Mouse (Mus musculus) MEL (cell line): ENCODE measurements around the gene Cdh13. TPM values are rescaled to one million over a fixed set of nuclear protein-coding genes. Genes with fewer than 3 reads are reported as not detected.

Experiments used
- DNase-seq: peaks from one replicate; pipeline ENCODE4 v3.0.0; 2011; ENCODE audit warnings: low read depth, low spot score
- H3K27ac ChIP-seq: 2 replicates; pipeline ENCODE4 v1.5.1; 2012; ENCODE audit warnings: low read depth, mild to moderate bottlenecking, control low read depth, low read length, moderate library complexity; ENCODE audit not compliant: control insufficient read depth
- H3K27me3 ChIP-seq, 2 experiments: fragments of 150-350 bp in 1 of 2; sonication (generic) in 1 of 2; 2 replicates each; pipeline ENCODE4 v1.6.1; 2012; ENCODE audit warnings: low read length in 2 of 2, mild to moderate bottlenecking in 2 of 2, improper control_type of control experiment in 1 of 2, moderate library complexity in 1 of 2; ENCODE audit not compliant: insufficient read depth in 2 of 2, control insufficient read depth in 1 of 2
- H3K36me3 ChIP-seq, 2 experiments: 2 replicates each; pipeline ENCODE4 v1.6.1; 2012 to 2014; ENCODE audit warnings: low read length in 2 of 2, improper control_type of control experiment in 1 of 2, inconsistent platforms in 1 of 2, mild to moderate bottlenecking in 1 of 2; ENCODE audit not compliant: insufficient read depth in 2 of 2, control insufficient read depth in 1 of 2
- H3K4me1 ChIP-seq, 2 experiments: fragments of 150-350 bp in 1 of 2; sonication (generic) in 1 of 2; 2 replicates each; pipeline ENCODE4 v1.6.1; 2012; ENCODE audit warnings: low read length in 2 of 2, improper control_type of control experiment in 1 of 2, mild to moderate bottlenecking in 1 of 2; ENCODE audit not compliant: insufficient read depth in 2 of 2, control insufficient read depth in 1 of 2
- H3K4me3 ChIP-seq, 2 experiments: fragments of 150-350 bp in 1 of 2; sonication (generic) in 1 of 2; 2 replicates each; pipeline ENCODE4 v1.5.1; 2012; ENCODE audit warnings: low read depth in 2 of 2, low read length in 2 of 2, mild to moderate bottlenecking in 2 of 2, moderate library complexity in 2 of 2, control low read depth in 1 of 2, improper control_type of control experiment in 1 of 2; ENCODE audit not compliant: control insufficient read depth in 1 of 2, insufficient read depth in 1 of 2
- H3K79me2 ChIP-seq: 2 replicates; pipeline ENCODE4 v1.6.1; 2012; ENCODE audit warnings: mild to moderate bottlenecking, low read length, moderate library complexity; ENCODE audit not compliant: control insufficient read depth, poor library complexity, insufficient read depth
- H3K9ac ChIP-seq: 2 replicates; pipeline ENCODE4 v1.6.1; 2012; ENCODE audit warnings: low read depth, mild to moderate bottlenecking, control low read depth, low read length, moderate library complexity; ENCODE audit not compliant: control insufficient read depth, poor library complexity, severe bottlenecking
- H3K9me3 ChIP-seq: fragments of 150-350 bp; sonication (generic); replicated peaks from 2 replicates; pipeline ENCODE4 v1.6.1; 2012; ENCODE audit warnings: mild to moderate bottlenecking, low read length, improper control_type of control experiment, moderate library complexity; ENCODE audit not compliant: insufficient read depth
- CTCF ChIP-seq, 3 experiments: IDR thresholded peaks in 2 of 3; conservative IDR thresholded peaks in 1 of 3; 2 replicates each; pipeline ENCODE4 v1.5.1; 2011 to 2012; ENCODE audit warnings: low read length in 3 of 3, low read depth in 2 of 3, mild to moderate bottlenecking in 2 of 3, improper control_type of control experiment in 1 of 3, inconsistent platforms in 1 of 3, mixed read lengths in 1 of 3, moderate library complexity in 1 of 3; ENCODE audit not compliant: control insufficient read depth in 1 of 3, insufficient read depth in 1 of 3, poor library complexity in 1 of 3, severe bottlenecking in 1 of 3
- ELF1 ChIP-seq: IDR thresholded peaks from 2 replicates; pipeline ENCODE4 v1.6.1; 2014; ENCODE audit warnings: low read depth, mild to moderate bottlenecking, inconsistent platforms, low read length, improper control_type of control experiment, moderate library complexity
- EP300 ChIP-seq, 2 experiments: IDR thresholded peaks; 2 replicates each; pipeline ENCODE4 v1.6.1; 2011; ENCODE audit warnings: improper control_type of control experiment in 2 of 2, low read length in 2 of 2, low read depth in 1 of 2, mild to moderate bottlenecking in 1 of 2
- ETS1 ChIP-seq: IDR thresholded peaks from 2 replicates; pipeline ENCODE4 v1.6.1; 2012; ENCODE audit warnings: low read depth, mild to moderate bottlenecking, inconsistent platforms, low read length, improper control_type of control experiment, moderate library complexity
- GATA1 ChIP-seq: IDR thresholded peaks from 2 replicates; pipeline ENCODE4 v1.6.1; 2011; ENCODE audit warnings: low read depth, low read length, improper control_type of control experiment
- JUND ChIP-seq: IDR thresholded peaks from 2 replicates; pipeline ENCODE4 v1.6.1; 2011; ENCODE audit warnings: low read depth, mild to moderate bottlenecking, improper control_type of control experiment, low read length
- KAT2A ChIP-seq: conservative IDR thresholded peaks from 2 replicates; pipeline ENCODE4 v1.6.1; 2012; ENCODE audit warnings: low read depth, low read length, improper control_type of control experiment, inconsistent platforms
- MAFK ChIP-seq: IDR thresholded peaks from 2 replicates; pipeline ENCODE4 v1.6.1; 2011; ENCODE audit warnings: low read depth, mild to moderate bottlenecking, low read length, improper control_type of control experiment, borderline replicate concordance
- MXI1 ChIP-seq: IDR thresholded peaks from 2 replicates; pipeline ENCODE4 v1.6.1; 2011; ENCODE audit warnings: mild to moderate bottlenecking, low read depth, low read length, improper control_type of control experiment
- MYB ChIP-seq: IDR thresholded peaks from 2 replicates; pipeline ENCODE4 v1.6.1; 2011; ENCODE audit warnings: mild to moderate bottlenecking, low read depth, low read length, improper control_type of control experiment
- MYC ChIP-seq: IDR thresholded peaks from 2 replicates; pipeline ENCODE4 v1.6.1; 2011; ENCODE audit warnings: low read depth, mild to moderate bottlenecking, low read length, improper control_type of control experiment, moderate library complexity
- NRF1 ChIP-seq: IDR thresholded peaks from 2 replicates; pipeline ENCODE4 v1.6.1; 2014; ENCODE audit warnings: low read depth, mild to moderate bottlenecking, inconsistent platforms, low read length, improper control_type of control experiment, moderate library complexity; ENCODE audit not compliant: poor library complexity, insufficient read depth, severe bottlenecking
- POLR2AphosphoS2 ChIP-seq: IDR thresholded peaks from 2 replicates; pipeline ENCODE4 v1.6.1; 2011; ENCODE audit warnings: low read length, improper control_type of control experiment
- POLR2AphosphoS5 ChIP-seq: IDR thresholded peaks from 2 replicates; pipeline ENCODE4 v1.6.1; 2012; ENCODE audit warnings: low read depth, borderline replicate concordance, mild to moderate bottlenecking, inconsistent platforms, low read length, moderate library complexity, mixed read lengths
- RAD21 ChIP-seq: IDR thresholded peaks from 2 replicates; pipeline ENCODE4 v1.6.1; 2011; ENCODE audit warnings: mild to moderate bottlenecking, low read depth, low read length, improper control_type of control experiment
- RCOR1 ChIP-seq: IDR thresholded peaks from 2 replicates; pipeline ENCODE4 v1.6.1; 2012; ENCODE audit warnings: low read depth, mild to moderate bottlenecking, inconsistent platforms, low read length, improper control_type of control experiment
- SIN3A ChIP-seq: IDR thresholded peaks from 2 replicates; pipeline ENCODE4 v1.6.1; 2012; ENCODE audit warnings: low read length, improper control_type of control experiment, inconsistent platforms
- TAL1 ChIP-seq: IDR thresholded peaks from 2 replicates; pipeline ENCODE4 v1.6.1; 2012; ENCODE audit warnings: mild to moderate bottlenecking, inconsistent platforms, low read length, moderate library complexity, mixed read lengths
- TCF12 ChIP-seq: IDR thresholded peaks from 2 replicates; pipeline ENCODE4 v1.6.1; 2014; ENCODE audit warnings: low read depth, mild to moderate bottlenecking, inconsistent platforms, low read length, improper control_type of control experiment, moderate library complexity
- UBTF ChIP-seq: IDR thresholded peaks from 2 replicates; pipeline ENCODE4 v1.6.1; 2012; ENCODE audit warnings: low read depth, mild to moderate bottlenecking, inconsistent platforms, low read length, improper control_type of control experiment, moderate library complexity, borderline replicate concordance; ENCODE audit not compliant: insufficient read depth
- USF1 ChIP-seq: IDR thresholded peaks from 2 replicates; pipeline ENCODE4 v1.6.1; 2014; ENCODE audit warnings: low read depth, mild to moderate bottlenecking, inconsistent platforms, low read length, improper control_type of control experiment, moderate library complexity
- USF2 ChIP-seq, 2 experiments: IDR thresholded peaks; 2 replicates each; pipeline ENCODE4 v1.6.1; 2011 to 2012; ENCODE audit warnings: improper control_type of control experiment in 2 of 2, low read length in 2 of 2, borderline replicate concordance in 1 of 2, inconsistent platforms in 1 of 2, low read depth in 1 of 2, mild to moderate bottlenecking in 1 of 2; ENCODE audit not compliant: insufficient read depth in 1 of 2
- ZKSCAN1 ChIP-seq: IDR thresholded peaks from 2 replicates; pipeline ENCODE4 v1.6.1; 2012; ENCODE audit warnings: low read depth, mild to moderate bottlenecking, inconsistent platforms, low read length, improper control_type of control experiment, moderate library complexity
- ZMIZ1 ChIP-seq: IDR thresholded peaks from 2 replicates; pipeline ENCODE4 v1.6.1; 2012; ENCODE audit warnings: low read depth, mild to moderate bottlenecking, inconsistent platforms, low read length, improper control_type of control experiment, moderate library complexity
- ZNF384 ChIP-seq: IDR thresholded peaks from 2 replicates; pipeline ENCODE4 v1.6.1; 2012; ENCODE audit warnings: low read depth, mild to moderate bottlenecking, inconsistent platforms, low read length, improper control_type of control experiment
- polyA plus RNA-seq, 2 experiments: library from polyadenylated mRNA; stranded (reverse) in 1 of 2; unstranded in 1 of 2; fragments of >175 nt in 1 of 2; fragments of >200 nt in 1 of 2; gene quantifications; 2 replicates each; pipeline versions ENCODE4 v1.2.1 to v1.2.4; 2012; ENCODE audit warnings: low replicate concordance in 2 of 2, low read depth in 1 of 2; ENCODE audit not compliant: insufficient read length in 2 of 2, insufficient read depth in 1 of 2, missing spikeins in 1 of 2
- total RNA-seq: library from RNA; depleted of rRNA; stranded (reverse); fragments of 300-350 nt; gene quantifications from 2 replicates; pipeline ENCODE4 v1.2.3, GENCODE M21; 2012; rRNA removed

Cdh13 gene
- total RNA-seq = not detected in 2 replicates
- polyA plus RNA-seq = not detected

- Histone ChIP-seq H3K79me2 (no peaks in the 10 kb centered on the region), H3K36me3 (no peaks in the 10 kb centered on the region), H3K4me3 (no peak within 1 kb of the TSS), H3K9me3 (no peaks in the 10 kb centered on the region), H3K27me3 (no peaks in the 10 kb centered on the region), H3K4me1 (no peaks in the 10 kb centered on the region), H3K9ac (no peak within 1 kb of the TSS), H3K27ac (no peak within 1 kb of the TSS)
- DNase-seq = no peak
- TF ChIP-seq MXI1 (no peak), MYB (no peak), RCOR1 (no peak), USF2 (IDR thresholded peaks at IDR 0.05; ENCODE audit: borderline replicate concordance in 1 of 2, insufficient read depth in 1 of 2, low read depth in 1 of 2, low read length in 2 of 2) (no peak), POLR2AphosphoS2 (no peak), TAL1 (no peak), RAD21 (no peak), ZMIZ1 (no peak), GATA1 (no peak), ZKSCAN1 (no peak)
Measured at GRCm38 (mm10) chr8:118283600-118284111, at the start of gene Cdh13. Gene Cdh13 (plus strand): TSS chr8:118283733.

GRCm38 (mm10) chr8:118235626-118236025 lies 47.9 kb upstream of the Cdh13 start:
- H3K4me1 ChIP-seq = no peaks in the 10 kb centered on the region
- H3K79me2 ChIP-seq = no peaks in the 10 kb centered on the region
- DNase-seq = no peak
- no peak for TF ChIP-seq MAFK
- TF ChIP-seq UBTF = no peak
- H3K27me3 ChIP-seq = no peaks in the 10 kb centered on the region
- H3K27ac ChIP-seq = no peak overlapping the region
- no peaks in the 10 kb centered on the region for H3K9me3 ChIP-seq
- no peak overlapping the region for H3K4me3 ChIP-seq
- no peaks in the 10 kb centered on the region for H3K36me3 ChIP-seq
- H3K9ac ChIP-seq = no peak overlapping the region

- Histone ChIP-seq H3K9me3 (no peaks in the 10 kb centered on the region), H3K4me1 (no peaks in the 10 kb centered on the region), H3K36me3 (no peaks in the 10 kb centered on the region), H3K9ac (no peak overlapping the region), H3K27me3 (no peaks in the 10 kb centered on the region), H3K79me2 (no peaks in the 10 kb centered on the region), H3K27ac (no peak overlapping the region), H3K4me3 (no peak overlapping the region)
- TF ChIP-seq ETS1 (no peak), RCOR1 (no peak), MYB (no peak), EP300 (IDR thresholded peaks at IDR 0.05; ENCODE audit: low read depth in 1 of 2, low read length in 2 of 2) (no peak), MYC (no peak), SIN3A (no peak), CTCF (IDR thresholded peaks at IDR 0.05 in 2 of 3, conservative IDR thresholded peaks at IDR 0.05 in 1 of 3; ENCODE audit: control insufficient read depth in 1 of 3, insufficient read depth in 1 of 3, low read depth in 2 of 3, low read length in 3 of 3, poor library complexity in 1 of 3, severe bottlenecking in 1 of 3) (no peak), ELF1 (no peak), MXI1 (no peak), USF1 (no peak), KAT2A (no peak), NRF1 (no peak), GATA1 (no peak), JUND (no peak), TCF12 (no peak), ZNF384 (no peak), POLR2AphosphoS5 (no peak)
- DNase-seq = no peak
Measured at GRCm38 (mm10) chr8:118237150-118237620, 46.3 kb upstream of the Cdh13 start.
